ENCODE assay signal across 8 mouse cellular contexts in the genomic region with DNA sequence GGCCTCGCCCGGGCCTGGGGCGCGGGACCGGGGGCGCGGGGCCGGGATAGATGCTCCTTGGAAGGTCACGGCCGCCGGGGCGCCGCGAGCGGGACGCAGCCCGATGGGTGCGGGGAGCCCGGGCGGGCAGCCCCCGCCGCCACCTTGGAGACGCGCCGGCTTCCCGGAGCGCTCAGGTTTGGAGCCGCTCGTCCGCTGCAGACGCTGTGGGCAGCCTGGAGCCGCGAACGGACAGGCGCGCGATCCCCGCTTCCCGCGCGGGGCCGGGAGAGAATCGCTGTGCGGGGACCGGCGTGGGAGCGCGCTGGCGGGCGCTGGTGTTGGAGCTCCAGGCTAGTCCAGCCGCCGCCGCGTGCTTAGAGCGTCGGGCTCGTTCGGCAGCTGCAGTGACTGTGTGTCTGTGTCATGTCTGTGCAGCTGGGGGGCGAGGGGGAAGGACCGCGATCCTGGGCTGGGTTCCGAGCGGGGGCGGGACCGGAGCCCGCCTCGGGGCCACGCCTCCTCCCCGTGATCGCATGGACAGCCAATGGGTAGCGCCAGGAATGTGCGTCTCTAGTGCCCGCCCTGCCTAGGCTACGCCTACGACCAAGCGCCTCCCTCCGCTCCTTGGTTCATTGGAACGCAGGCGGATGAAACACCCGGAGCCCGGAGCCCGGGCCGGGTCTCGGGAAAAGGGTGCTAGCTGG. TPM values are rescaled to one million over a fixed set of nuclear protein-coding genes. Genes with fewer than 3 reads are reported as not detected.
A peak's percentile ranks its signal among the peaks of the same experiment; 100 is the strongest.
DNase-seq lines count a peak whose midpoint lies in the region; ATAC-seq and TF ChIP-seq lines count a peak whose summit lies in the region.

A gene (minus strand): TSS at position 433 of the 686 bp plus-strand sequence.

- H3K4me1 ChIP-seq in cortical plate, adult 2 months (ENCODE audit: control insufficient read depth, insufficient read depth, low read length): peaks cover 2% of the 10 kb centered on the region; the same call in 1 of the 2 replicates
- peaks cover 18% of the 10 kb centered on the region for H3K4me1 ChIP-seq in hindbrain, embryonic 16.5 days (ENCODE audit: control insufficient read depth, insufficient read depth, low read depth, low read length)

- TF ChIP-seq CTCF in cortical plate, adult 2 months (IDR thresholded peaks at IDR 0.05; ENCODE audit: extremely low read depth, insufficient read depth, low read length): no peak
- TF ChIP-seq CTCF in gastrocnemius, adult 2 months (IDR thresholded peaks at IDR 0.05): no peak

- H3K9ac ChIP-seq in hindbrain, embryonic 16.5 days (ENCODE audit: low read depth, low read length): peak within 1 kb of the TSS; percentile 91

- peak; percentile 83 for TF ChIP-seq POLR2A in cortical plate, adult 2 months (IDR thresholded peaks at IDR 0.05; ENCODE audit: extremely low read depth, insufficient read depth, low read length)

- H3K36me3 ChIP-seq in hindbrain, embryonic 16.5 days (ENCODE audit: control insufficient read depth, insufficient read depth, low read length): no peaks in the 10 kb centered on the region

- ATAC-seq in activated CD4-positive, CD25-positive, alpha-beta regulatory T cell, adult 4 months: peak; percentile 95
- ATAC-seq in hindbrain, embryonic 16.5 days: peak; percentile 99

- H3K4me3 ChIP-seq in cortical plate, adult 2 months (ENCODE audit: insufficient read depth, low read length): peak within 1 kb of the TSS; percentile 83
- H3K4me3 ChIP-seq in gastrocnemius, adult 2 months: peak within 1 kb of the TSS; percentile 85
- H3K4me3 ChIP-seq in hindbrain, embryonic 16.5 days (ENCODE audit: low read length): peak within 1 kb of the TSS; percentile 97

- no peaks in the 10 kb centered on the region for H3K27me3 ChIP-seq in hindbrain, embryonic 16.5 days (replicated peaks; ENCODE audit: control insufficient read depth, insufficient read depth, low read length)

- DNase-seq in gastrocnemius, adult 2 months: peak; percentile 99
- DNase-seq in left cerebral cortex, adult 11 months (ENCODE audit: low spot score): peak; percentile 98
- DNase-seq in lung, postnatal 36 days: peak; percentile 99
- DNase-seq in retina, embryonic 14.5 days (ENCODE audit: low spot score): peak; percentile 98
- DNase-seq in thymus, postnatal 36 days: peak; percentile 88 to 92

- peak within 1 kb of the TSS; percentile 87 for H3K27ac ChIP-seq in cortical plate, adult 2 months (ENCODE audit: insufficient read depth, low read length)
- peak within 1 kb of the TSS; percentile 95 for H3K27ac ChIP-seq in gastrocnemius, adult 2 months
- H3K27ac ChIP-seq in hindbrain, embryonic 16.5 days (ENCODE audit: low read depth, low read length): peak within 1 kb of the TSS; percentile 98

- peak within 1 kb of the TSS; percentile 81 for H3K4me2 ChIP-seq in hindbrain, embryonic 16.5 days (ENCODE audit: low read length)

- intact Hi-C loops in gastrocnemius, adult 2 months (cut with DNase I): no loop called here

- under 1% methylated on average over 57 of the region's 84 CpGs for WGBS in hindbrain, embryonic 16.5 days

- H3K9me3 ChIP-seq in hindbrain, embryonic 16.5 days (ENCODE audit: control insufficient read depth, low read length): no peaks in the 10 kb centered on the region

RNA-seq across cellular contexts. Expression of the gene that starts here (rescaled TPM):
- under 1 TPM; 0.17 to 0.30 TPM for polyA plus RNA-seq in activated CD4-positive, CD25-positive, alpha-beta regulatory T cell, adult 4 months (2017; shearing (Covaris generic))
- 78.8 and 84.5 TPM in 2 replicates for polyA plus RNA-seq in cortical plate, adult 2 months (2012; rRNA removed)
- 10 to 100 TPM; 25.3 to 29.6 TPM for total RNA-seq in gastrocnemius, adult 2 months (2021)
- 15.7 and 16.3 TPM in 2 replicates for polyA plus RNA-seq in hindbrain, embryonic 16.5 days (2015; fragmentation: Nextera tagmentation; extraction: Ambion mirVana)

Comparison
In these comparisons a context has a peak if more than half of its experiments do, and no peak if none do; other contexts are left out.
1. Peak in every context shown above with its lines: DNase-seq, ATAC-seq, H3K4me3 ChIP-seq and H3K27ac ChIP-seq.
2. RNA of the gene that starts here (polyA plus RNA-seq): 78.8 to 84.5 TPM in cortical plate, adult 2 months and 15.7 to 16.3 TPM in hindbrain, embryonic 16.5 days; 0.17 to 0.30 TPM in activated CD4-positive, CD25-positive, alpha-beta regulatory T cell, adult 4 months; every median in the first group is over 10 times any median in the second.
3. Peak in ATAC-seq in activated CD4-positive, CD25-positive, alpha-beta regulatory T cell, adult 4 months; RNA of the gene not detected or under 1 TPM.